Mouse (Mus musculus): Measurements from ENCODE around the gene Mrpl24. TPM values are rescaled to one million over a fixed set of nuclear protein-coding genes. Genes with fewer than 3 reads are reported as not detected.
"Not testable (repeated sequence)": the region's sequence is repeated elsewhere in the genome, so short reads cannot be mapped to it uniquely, and the experiment has no call there.

The Mrpl24 gene
- total and polyA plus RNA-seq, 2 experiments from 2014 or later: 43.2 to 44.6 TPM

GRCm38 (mm10) chr3:87886416-87886815, 32.9 kb upstream of the Mrpl24 start:
- H3K9ac ChIP-seq (replicated peaks; ENCODE audit: low read length): peak overlapping the region; percentile 44; the same call in 1 of the 2 replicates
- H3K4me2 ChIP-seq (ENCODE audit: low read depth, low read length): peak overlapping the region; percentile 60
- DNase-seq (ENCODE audit: low spot score) (no peak), ATAC-seq (no peak)
- no peak overlapping the region for H3K27ac ChIP-seq
- TF ChIP-seq CTCF (IDR thresholded peaks at IDR 0.05; ENCODE audit: low read depth): no peak
- H3K27me3 ChIP-seq (ENCODE audit: insufficient read depth, low read length): no peaks in the 10 kb centered on the region
- no peaks in the 10 kb centered on the region for H3K9me3 ChIP-seq (ENCODE audit: low read length)
- WGBS: 84% methylated on average over 6 of the region's 6 CpGs
- H3K36me3 ChIP-seq (ENCODE audit: insufficient read depth, low read length): no peaks in the 10 kb centered on the region
- peak overlapping the region; percentile 99; the same call in 1 of the 2 replicates for H3K4me3 ChIP-seq (ENCODE audit: low read length)
- H3K4me1 ChIP-seq (ENCODE audit: insufficient read depth, low read length): peaks cover 20% of the 10 kb centered on the region

DNA sequence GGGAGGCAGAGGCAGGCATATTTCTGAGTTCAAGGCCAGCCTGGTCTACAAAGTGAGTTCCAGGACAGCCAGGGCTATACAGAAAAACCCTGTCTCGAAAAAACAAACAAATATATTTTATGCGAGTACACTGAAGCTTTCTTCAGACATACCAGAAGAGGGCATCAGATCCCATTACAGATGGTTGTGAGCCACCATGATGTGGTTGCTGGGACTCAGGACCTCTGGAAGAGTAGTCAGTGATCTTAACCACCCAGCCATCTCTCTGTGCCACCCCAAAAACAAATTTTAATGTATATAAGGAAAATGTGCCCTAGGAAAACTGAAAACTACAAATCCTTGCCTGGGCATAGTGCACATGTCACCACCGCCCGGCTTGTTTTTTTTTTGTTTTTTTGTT, 31.9 kb upstream of the Mrpl24 start:
- DNase-seq (ENCODE audit: low spot score): not testable (repeated sequence)
- 75% methylated on average over 4 of the region's 4 CpGs for whole genome bisulfite sequencing

DNA sequence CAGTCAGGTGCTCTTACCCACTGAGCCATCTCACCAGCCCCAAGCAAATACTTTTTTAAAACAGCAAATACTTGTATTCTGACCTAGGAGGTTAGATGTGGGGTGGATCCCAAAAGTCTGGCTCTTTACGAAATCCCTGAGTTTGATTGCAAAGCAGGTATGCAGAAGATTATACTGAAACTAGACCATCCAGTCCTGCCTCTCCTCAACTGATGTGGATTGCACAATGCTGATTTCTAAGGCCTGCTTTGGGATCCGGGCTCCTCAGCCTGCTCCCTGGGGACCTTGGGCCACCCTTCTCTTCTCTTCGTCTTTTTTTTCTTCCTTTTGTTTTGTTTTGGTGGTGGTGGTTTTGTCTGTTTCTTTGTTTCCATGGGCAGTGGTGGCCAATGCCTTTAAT, 27.8 kb upstream of the Mrpl24 start:
- no peak for DNase-seq (ENCODE audit: low spot score)
- no peaks in the 10 kb centered on the region for H3K27me3 ChIP-seq (ENCODE audit: insufficient read depth, low read length)
- WGBS: 40% methylated on average over 3 of the region's 3 CpGs
- no peaks in the 10 kb centered on the region for H3K9me3 ChIP-seq (ENCODE audit: low read length)
- H3K36me3 ChIP-seq (ENCODE audit: insufficient read depth, low read length): no peaks in the 10 kb centered on the region
- no peaks in the 10 kb centered on the region for H3K4me1 ChIP-seq (ENCODE audit: insufficient read depth, low read length)
- H3K4me2 ChIP-seq (ENCODE audit: low read depth, low read length): no peak overlapping the region
- no peak for ATAC-seq
- H3K4me3 ChIP-seq (ENCODE audit: low read length): no peak overlapping the region
- no peak overlapping the region for H3K27ac ChIP-seq
- TF ChIP-seq CTCF (IDR thresholded peaks at IDR 0.05; ENCODE audit: low read depth): no peak
- H3K9ac ChIP-seq (replicated peaks; ENCODE audit: low read length): no peak overlapping the region

More for the DNA sequence above, 31.9 kb upstream of the Mrpl24 start:
- not testable (repeated sequence) for H3K27ac ChIP-seq; H3K4me3 ChIP-seq (ENCODE audit: low read length); H3K4me2 ChIP-seq (ENCODE audit: low read depth, low read length); H3K36me3 ChIP-seq (ENCODE audit: insufficient read depth, low read length); H3K27me3 ChIP-seq (ENCODE audit: insufficient read depth, low read length); H3K9me3 ChIP-seq (ENCODE audit: low read length); ATAC-seq; H3K9ac ChIP-seq (replicated peaks; ENCODE audit: low read length)
- peaks cover 18% of the 10 kb centered on the region for H3K4me1 ChIP-seq (ENCODE audit: insufficient read depth, low read length)

DNA sequence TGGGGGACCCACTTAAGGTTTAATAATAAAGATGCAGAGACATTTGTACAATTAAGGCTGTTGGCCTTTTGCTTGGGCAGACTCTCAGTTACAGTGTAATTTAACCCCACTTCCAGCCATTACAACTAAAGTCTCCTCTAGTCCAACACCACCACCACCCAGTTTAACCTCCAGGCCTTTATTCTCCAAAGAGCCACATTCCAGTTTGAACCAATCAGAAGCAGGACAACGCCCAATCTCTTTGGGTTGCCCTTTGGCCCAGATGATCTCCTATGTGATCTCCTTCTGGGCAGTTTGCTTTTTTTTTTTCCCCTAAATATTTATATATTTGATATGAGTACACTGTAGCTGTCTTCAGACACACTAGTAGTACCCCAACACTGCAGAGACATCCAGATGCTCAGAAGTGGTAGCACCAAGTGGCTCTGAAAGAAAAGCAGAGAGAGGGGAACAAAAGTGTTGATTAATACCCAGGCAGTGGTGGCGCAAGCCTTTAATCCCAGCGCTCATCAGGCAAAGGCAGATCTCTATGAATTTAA, 25.9 kb upstream of the Mrpl24 start:
- TF ChIP-seq CTCF (IDR thresholded peaks at IDR 0.05; ENCODE audit: low read depth): no peak
- no peak overlapping the region for H3K4me3 ChIP-seq (ENCODE audit: low read length)
- ATAC-seq: no peak
- no peaks in the 10 kb centered on the region for H3K4me1 ChIP-seq (ENCODE audit: insufficient read depth, low read length)
- no peak overlapping the region for H3K9ac ChIP-seq (replicated peaks; ENCODE audit: low read length)
- DNase-seq (ENCODE audit: low spot score): no peak
- no peak overlapping the region for H3K27ac ChIP-seq
- H3K9me3 ChIP-seq (ENCODE audit: low read length): no peaks in the 10 kb centered on the region
- no peaks in the 10 kb centered on the region for H3K36me3 ChIP-seq (ENCODE audit: insufficient read depth, low read length)
- H3K4me2 ChIP-seq (ENCODE audit: low read depth, low read length): no peak overlapping the region
- no peaks in the 10 kb centered on the region for H3K27me3 ChIP-seq (ENCODE audit: insufficient read depth, low read length)
- WGBS: 78% methylated on average over 3 of the region's 3 CpGs

- H3K36me3 ChIP-seq (ENCODE audit: insufficient read depth, low read length): no peaks in the 10 kb centered on the region
- no peak for TF ChIP-seq CTCF (IDR thresholded peaks at IDR 0.05; ENCODE audit: low read depth)
- H3K4me2 ChIP-seq (ENCODE audit: low read depth, low read length): no peak overlapping the region
- no peak overlapping the region for H3K27ac ChIP-seq
- no peaks in the 10 kb centered on the region for H3K9me3 ChIP-seq (ENCODE audit: low read length)
- no peak overlapping the region for H3K4me3 ChIP-seq (ENCODE audit: low read length)
- DNase-seq (ENCODE audit: low spot score) (no peak), ATAC-seq (no peak)
- H3K4me1 ChIP-seq (ENCODE audit: insufficient read depth, low read length): no peaks in the 10 kb centered on the region
- no peaks in the 10 kb centered on the region for H3K27me3 ChIP-seq (ENCODE audit: insufficient read depth, low read length)
- 47% methylated on average over 3 of the region's 3 CpGs for WGBS
- H3K9ac ChIP-seq (replicated peaks; ENCODE audit: low read length): no peak overlapping the region
These were observed 20.0 kb upstream of the Mrpl24 start for GRCm38 (mm10) chr3:87899266-87899665.

GRCm38 (mm10) chr3:87899776-87900175, 19.5 kb upstream of the Mrpl24 start:
- Histone ChIP-seq H3K9ac (replicated peaks; ENCODE audit: low read length) (no peak overlapping the region), H3K4me2 (ENCODE audit: low read depth, low read length) (no peak overlapping the region), H3K27ac (no peak overlapping the region), H3K27me3 (ENCODE audit: insufficient read depth, low read length) (no peaks in the 10 kb centered on the region), H3K36me3 (ENCODE audit: insufficient read depth, low read length) (no peaks in the 10 kb centered on the region), H3K4me1 (ENCODE audit: insufficient read depth, low read length) (no peaks in the 10 kb centered on the region), H3K9me3 (ENCODE audit: low read length) (no peaks in the 10 kb centered on the region), H3K4me3 (ENCODE audit: low read length) (no peak overlapping the region)
- no peak for TF ChIP-seq CTCF (IDR thresholded peaks at IDR 0.05; ENCODE audit: low read depth)
- 84% methylated on average over 3 of the region's 3 CpGs for WGBS
- DNase-seq (ENCODE audit: low spot score) (no peak), ATAC-seq (no peak)

DNA sequence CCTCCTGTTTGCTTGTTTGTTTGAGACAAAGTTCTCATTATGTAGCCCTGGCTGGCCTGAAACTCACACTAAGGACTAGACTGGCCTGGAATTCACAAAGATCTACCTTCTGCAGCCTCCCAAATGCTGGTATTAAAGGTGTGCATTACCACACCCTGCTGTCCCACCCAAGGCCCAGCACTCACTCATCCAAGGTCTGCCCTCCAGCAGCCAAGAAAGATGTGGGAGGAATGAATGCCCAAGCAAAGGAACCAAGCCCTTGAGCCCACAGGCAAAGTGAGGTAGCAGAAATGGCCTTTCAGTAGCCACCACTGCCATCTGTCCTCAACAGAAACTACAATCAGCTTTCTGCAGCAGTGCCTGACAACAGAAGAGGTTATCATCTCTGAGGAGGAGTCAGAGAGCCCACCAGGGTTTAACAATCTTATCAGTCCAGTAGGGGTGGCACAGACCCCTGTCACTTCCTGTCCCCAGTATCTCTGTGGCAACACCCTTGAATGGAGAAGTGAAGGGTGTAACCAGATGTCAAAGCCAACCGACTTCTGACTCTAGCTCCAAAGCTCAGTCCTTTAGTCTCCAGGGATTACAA, 18.2 kb upstream of the Mrpl24 start:
- DNase-seq (ENCODE audit: low spot score): no peak
- no peaks in the 10 kb centered on the region for H3K4me1 ChIP-seq (ENCODE audit: insufficient read depth, low read length)
- H3K9ac ChIP-seq (replicated peaks; ENCODE audit: low read length): no peak overlapping the region
- no peak for ATAC-seq
- H3K36me3 ChIP-seq (ENCODE audit: insufficient read depth, low read length): no peaks in the 10 kb centered on the region
- no peaks in the 10 kb centered on the region for H3K9me3 ChIP-seq (ENCODE audit: low read length)
- H3K4me2 ChIP-seq (ENCODE audit: low read depth, low read length): no peak overlapping the region
- H3K4me3 ChIP-seq (ENCODE audit: low read length): no peak overlapping the region
- no peak for TF ChIP-seq CTCF (IDR thresholded peaks at IDR 0.05; ENCODE audit: low read depth)
- no peak overlapping the region for H3K27ac ChIP-seq
- 52% methylated on average over 1 of the region's 1 CpGs for WGBS
- no peaks in the 10 kb centered on the region for H3K27me3 ChIP-seq (ENCODE audit: insufficient read depth, low read length)

- H3K4me1 ChIP-seq (ENCODE audit: insufficient read depth, low read length); H3K4me2 ChIP-seq (ENCODE audit: low read depth, low read length); H3K4me3 ChIP-seq (ENCODE audit: low read length); ATAC-seq; H3K9me3 ChIP-seq (ENCODE audit: low read length); H3K9ac ChIP-seq (replicated peaks; ENCODE audit: low read length); H3K36me3 ChIP-seq (ENCODE audit: insufficient read depth, low read length); H3K27me3 ChIP-seq (ENCODE audit: insufficient read depth, low read length); H3K27ac ChIP-seq; DNase-seq (ENCODE audit: low spot score): not testable (repeated sequence)
- 85% methylated on average over 5 of the region's 6 CpGs for WGBS
These were observed 17.3 kb upstream of the Mrpl24 start for GRCm38 (mm10) chr3:87901959-87902358.
